Mouse (Mus musculus): ENCODE data around the gene Sec24d.
A peak's percentile ranks its signal among the peaks of the same experiment; 100 is the strongest.

The Sec24d gene

DNA sequence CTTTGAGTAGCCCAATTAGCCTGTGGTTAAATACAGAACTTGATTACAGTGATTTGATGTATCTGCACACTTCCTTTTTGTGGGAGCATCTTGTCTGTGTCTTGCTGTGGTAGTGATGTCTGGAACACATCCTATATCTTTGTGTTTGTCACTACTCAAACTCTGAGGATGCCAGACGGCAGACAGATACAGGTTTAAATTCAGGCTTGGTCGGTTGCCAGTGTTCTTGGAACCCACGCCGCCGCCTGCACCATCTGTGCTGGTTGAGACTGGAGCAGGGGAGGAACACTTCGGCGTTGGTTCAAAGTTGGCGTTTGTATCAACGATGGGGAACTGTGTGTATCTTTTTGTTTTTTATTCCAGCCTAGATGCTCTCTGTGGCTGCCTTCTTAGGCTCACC lies 31.0 kb downstream of the Sec24d start:
- DNase-seq (ENCODE audit: low read depth, low spot score) = no peak

DNA sequence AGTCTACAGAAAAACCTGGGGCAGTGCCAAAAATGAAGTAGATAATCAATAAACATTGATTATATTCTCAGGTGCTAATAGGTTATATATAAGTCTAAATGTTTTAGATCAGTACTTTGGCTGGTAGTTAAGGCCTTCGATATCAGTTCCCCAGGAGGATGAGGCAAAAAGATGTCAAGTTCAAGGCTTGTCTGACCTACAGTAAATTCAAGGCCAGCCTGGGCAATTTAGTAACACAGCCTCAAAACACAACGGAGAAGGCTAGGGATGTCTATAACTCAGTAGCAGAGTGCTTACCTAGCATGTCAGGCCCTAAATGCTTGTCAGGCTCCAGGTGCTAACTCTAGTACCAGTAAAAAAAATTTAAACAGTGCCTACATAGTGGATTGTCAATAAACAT lies 34.3 kb downstream of the Sec24d start:
- no peak for DNase-seq (ENCODE audit: low read depth, low spot score)

- DNase-seq (ENCODE audit: low read depth, low spot score) = no peak
Observed at GRCm38 (mm10) chr3:123305611-123306010, 38.4 kb downstream of the Sec24d start.

- no peak for DNase-seq (ENCODE audit: low read depth, low spot score)
Observed at GRCm38 (mm10) chr3:123307446-123307845, 40.2 kb downstream of the Sec24d start.

DNA sequence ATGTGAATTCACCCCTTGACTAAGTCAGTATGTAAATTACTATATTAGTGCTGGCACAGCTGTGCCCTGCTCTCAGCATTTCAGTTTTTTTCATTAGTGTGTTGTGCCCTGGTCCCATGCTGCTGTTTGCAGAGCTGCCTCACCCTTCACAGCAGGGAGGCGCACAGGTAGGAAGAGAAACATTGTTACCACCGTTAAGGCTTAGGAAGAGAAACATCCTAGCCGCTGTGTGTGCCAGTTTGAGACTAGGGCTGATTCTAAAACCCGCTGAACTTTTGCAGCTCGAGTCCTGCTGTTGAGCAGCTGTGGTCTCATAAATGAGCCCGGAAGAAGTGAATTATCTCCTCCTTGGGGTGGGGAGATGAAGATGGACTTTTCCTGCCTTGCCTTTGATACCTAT lies 41.9 kb downstream of the Sec24d start:
- no peak for DNase-seq (ENCODE audit: low read depth, low spot score)

DNA sequence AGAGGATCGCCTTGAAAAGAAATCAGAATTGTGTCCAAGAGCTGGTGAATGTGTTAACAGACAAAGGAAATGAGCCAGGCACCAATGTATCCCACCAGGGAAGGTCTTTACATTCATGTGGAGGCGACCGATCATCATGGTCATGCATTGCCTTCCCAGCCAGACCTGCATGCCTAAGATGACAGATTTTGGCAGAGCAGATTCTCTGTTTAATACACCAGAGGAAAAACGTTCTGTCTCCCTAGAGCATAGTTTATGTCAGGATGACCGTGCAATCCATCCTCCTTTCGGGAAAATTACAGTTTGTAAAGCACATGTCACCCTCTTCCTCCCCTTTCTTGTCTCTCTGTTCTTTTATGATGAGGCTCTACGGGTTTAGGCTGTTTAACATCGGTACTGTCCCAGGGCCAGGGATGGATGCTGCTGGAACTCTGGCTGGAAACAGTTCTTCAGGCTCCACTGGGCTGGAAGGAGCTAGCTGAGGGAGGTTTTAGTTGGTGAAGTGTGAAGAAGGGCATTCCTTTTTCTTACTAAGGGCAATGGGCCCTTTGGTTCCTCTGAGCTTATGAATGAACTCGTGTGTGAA lies 45.3 kb downstream of the Sec24d start:
- no peak for DNase-seq (ENCODE audit: low read depth, low spot score)

GRCm38 (mm10) chr3:123313477-123313876 lies 46.2 kb downstream of the Sec24d start:
- DNase-seq (ENCODE audit: low read depth, low spot score) = no peak

DNA sequence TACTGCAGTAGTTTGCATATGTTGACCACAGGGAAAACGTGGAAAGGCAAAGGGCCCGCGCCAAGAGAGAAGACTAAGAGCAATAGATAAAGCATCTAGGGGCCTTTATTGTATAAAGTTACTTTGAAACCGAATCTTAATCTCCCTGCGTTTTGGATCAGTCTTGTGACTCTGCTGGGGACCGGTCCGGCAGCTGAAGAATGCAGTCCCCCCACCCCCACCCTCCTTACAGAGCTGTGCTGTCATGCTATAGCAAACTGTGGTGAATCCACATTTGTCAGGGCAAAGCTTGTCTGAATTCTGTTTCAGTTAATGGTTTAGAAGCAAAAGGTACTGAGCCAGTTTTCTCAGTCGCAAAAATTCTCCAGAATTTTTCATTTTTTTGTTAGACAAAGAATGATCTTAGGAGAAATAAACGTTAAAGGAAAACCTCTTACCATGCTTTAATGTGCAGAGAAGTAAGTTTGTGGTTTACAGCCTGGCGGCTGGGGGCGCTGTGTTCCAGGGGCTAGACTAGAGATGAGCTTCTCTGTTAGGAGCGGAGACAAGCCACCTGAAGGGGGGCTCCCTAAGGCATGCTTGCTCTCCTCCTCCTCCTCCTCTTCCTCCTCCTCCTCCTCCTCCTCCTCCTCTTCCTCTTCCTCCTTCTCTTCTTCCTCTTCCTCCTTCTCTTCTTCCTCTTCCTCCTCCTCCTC lies 46.8 kb downstream of the Sec24d start:
- DNase-seq (ENCODE audit: low read depth, low spot score) = no peak

- no peak for DNase-seq (ENCODE audit: low read depth, low spot score)
Observed at GRCm38 (mm10) chr3:123316066-123316465, 48.8 kb downstream of the Sec24d start.

DNA sequence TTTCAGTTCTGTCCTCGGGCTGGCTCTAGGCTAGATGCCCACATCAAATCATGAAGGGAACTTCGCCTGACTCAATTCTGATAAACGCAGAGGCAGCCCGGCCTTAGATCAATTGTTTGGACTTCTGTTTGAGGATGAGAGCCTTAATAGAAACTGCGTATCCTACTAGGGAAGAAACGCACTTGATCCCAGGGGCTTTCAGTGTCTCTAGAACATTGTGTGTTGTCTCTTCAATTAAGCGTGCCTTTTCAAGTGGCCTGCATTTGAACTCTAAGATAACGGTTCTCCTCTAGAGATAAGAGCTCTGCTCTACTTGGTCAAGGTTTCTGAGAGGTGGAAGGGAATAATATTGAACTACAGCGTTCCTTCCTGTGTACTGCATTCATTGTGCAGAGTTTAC lies 49.8 kb downstream of the Sec24d start:
- no peak for DNase-seq (ENCODE audit: low read depth, low spot score)

GRCm38 (mm10) chr3:123320341-123320740 lies 53.1 kb downstream of the Sec24d start:
- DNase-seq (ENCODE audit: low read depth, low spot score) = no peak

DNA sequence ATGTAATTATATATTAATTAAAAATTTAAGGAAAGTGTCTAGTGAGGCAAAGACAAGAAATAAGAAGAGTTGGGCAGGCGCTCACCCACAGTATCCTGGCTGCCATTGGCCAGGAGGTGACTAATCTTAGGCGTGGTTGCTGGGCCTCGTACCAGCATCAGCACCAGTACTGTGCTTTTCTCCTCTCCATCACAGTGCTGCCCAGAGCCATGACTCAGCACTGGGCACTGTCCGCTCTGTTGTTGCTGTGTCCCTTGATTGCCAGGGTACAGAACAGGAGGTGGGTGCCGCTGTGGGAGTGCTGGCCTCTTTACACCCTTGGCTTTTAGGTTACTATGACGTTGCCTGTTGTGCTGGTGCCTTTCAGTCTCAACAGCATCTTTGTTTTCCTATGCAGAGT lies 54.4 kb downstream of the Sec24d start:
- DNase-seq (ENCODE audit: low read depth, low spot score) = peak; percentile 58

- peak; percentile 54 for DNase-seq (ENCODE audit: low read depth, low spot score)
Observed at GRCm38 (mm10) chr3:123322147-123322546, 54.9 kb downstream of the Sec24d start.

DNA sequence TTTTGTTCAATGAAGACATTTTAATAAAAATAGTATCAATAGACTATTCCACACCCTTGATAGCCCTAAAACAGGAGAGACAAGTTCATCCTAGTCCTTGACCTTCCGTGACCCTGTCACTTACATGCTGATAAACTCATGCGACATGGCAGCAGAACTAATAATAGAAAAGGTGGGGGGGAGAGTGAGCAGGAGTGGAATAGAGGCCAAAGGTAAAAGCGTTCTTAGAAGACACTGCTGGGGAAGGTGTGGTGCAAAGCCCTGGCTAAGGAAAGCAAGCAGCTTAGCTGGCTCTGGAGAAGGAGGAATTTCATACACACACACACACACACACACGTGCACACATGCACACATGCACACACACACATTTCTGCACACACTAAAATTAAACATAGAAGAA lies 57.1 kb downstream of the Sec24d start:
- peak; percentile 11 for DNase-seq (ENCODE audit: low read depth, low spot score)

DNA sequence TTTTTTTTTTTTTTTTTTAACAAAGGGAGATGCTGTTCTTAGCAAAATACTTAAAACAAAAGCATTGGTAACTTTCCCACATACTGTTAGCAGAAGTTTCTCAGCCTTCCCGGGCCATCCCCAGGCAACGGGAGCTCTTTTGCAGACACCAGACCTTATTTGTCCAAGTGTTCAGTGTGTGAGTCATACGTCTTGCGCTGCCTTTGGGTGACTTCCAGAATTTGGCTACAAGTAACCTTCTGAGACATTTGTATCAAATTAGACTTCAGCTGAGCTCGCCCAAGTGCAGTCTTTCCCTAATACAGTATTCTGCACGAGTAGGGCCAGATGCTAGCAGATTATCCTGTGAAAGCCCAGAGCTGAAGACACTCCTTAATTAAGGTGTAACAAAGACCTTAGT lies 62.0 kb downstream of the Sec24d start:
- peak; percentile 95 for DNase-seq (ENCODE audit: low read depth, low spot score)

DNA sequence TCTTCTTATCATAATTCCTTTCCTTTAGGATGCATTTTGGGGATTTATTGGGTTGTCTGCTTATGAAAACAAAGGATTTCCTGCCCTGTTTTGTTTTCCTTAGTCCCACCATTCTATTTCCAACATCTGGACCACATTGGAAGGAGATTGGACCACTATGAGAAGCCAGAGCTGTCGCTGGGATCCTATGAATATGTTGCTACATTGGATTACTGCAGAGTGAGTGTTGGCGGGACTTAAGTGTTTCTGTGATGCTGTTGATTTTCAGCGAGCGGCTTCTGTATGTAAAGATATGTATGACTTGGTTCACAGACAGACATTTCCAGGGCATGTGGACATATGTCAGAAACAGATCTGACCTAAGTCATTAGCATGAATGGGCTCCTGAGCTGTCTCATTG lies 63.0 kb downstream of the Sec24d start:
- no peak for DNase-seq (ENCODE audit: low read depth, low spot score)

DNA sequence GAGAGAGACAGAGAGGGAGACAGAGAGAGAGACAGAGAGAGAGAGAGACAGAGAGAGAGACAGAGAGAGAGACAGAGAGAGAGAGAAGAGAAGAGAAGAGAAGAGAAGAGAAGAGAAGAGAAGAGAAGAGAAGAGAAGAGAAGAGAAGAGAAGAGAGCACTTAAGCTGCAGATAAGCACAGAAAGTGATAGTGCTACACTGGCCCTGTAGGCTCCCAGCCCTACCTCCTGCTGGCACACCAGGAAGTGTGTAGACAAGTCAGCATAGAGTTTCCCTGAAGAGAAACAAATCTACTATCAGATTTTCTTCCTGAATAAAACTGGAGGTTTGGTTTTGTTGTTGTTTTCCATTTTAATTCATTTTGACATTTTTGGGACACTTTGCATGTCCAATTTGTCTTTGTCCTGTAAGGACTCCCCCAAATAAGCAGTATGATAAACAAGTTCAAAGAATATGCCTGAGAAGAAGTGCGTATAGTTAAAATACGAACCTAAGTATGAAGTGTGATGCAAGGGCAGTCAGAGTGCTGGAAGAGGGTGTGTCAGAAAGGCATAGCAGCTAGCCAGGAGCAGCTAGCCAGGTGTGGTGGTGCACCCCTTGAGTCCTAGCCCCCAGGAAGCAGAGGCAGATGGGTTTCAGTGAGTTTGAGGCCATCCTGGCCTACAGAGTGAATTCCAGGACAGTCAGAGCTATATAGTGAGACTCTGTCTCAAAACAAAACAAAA lies 65.2 kb downstream of the Sec24d start:
- no peak for DNase-seq (ENCODE audit: low read depth, low spot score)

GRCm38 (mm10) chr3:123333055-123333424 lies 65.8 kb downstream of the Sec24d start:
- DNase-seq (ENCODE audit: low read depth, low spot score) = no peak

GRCm38 (mm10) chr3:123334947-123335346 lies 67.7 kb downstream of the Sec24d start:
- DNase-seq (ENCODE audit: low read depth, low spot score) = no peak

DNA sequence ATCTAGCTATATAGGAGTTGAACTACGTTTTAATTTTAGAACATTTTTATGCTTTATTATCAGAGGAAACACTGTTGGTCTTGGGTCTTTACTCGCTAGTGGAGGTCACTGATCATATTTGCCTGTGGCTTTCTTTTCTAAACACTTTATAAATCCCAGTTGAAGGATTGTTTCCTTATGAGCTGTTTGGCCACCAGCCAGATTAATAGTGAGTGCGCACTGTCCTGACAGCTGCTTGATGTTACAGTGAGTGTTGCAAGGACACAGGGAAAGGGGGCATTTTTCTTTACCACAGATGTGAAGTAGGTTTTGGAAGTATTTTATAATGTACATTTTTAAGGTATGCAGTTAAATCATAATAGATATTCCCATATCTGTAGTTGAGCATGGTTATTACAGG lies 68.2 kb downstream of the Sec24d start:
- peak; percentile 44 for DNase-seq (ENCODE audit: low read depth, low spot score)

DNA sequence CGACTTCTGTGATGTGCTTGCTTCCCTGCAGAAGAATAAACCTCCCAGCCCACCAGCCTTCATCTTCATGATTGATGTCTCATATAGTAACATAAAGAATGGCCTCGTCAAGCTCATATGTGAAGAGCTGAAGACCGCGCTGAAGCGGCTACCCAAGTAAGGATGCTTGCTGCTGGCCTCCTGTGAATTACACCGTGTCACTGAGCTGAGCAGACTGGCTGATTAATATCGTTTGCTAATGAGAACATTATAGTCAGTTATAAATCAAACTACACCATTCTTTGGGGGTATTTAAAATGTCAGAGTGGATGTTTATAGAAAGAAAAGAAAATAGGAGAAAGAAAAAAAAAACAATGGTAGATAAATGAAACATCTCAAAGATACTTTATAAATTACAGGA lies 69.2 kb downstream of the Sec24d start:
- no peak for DNase-seq (ENCODE audit: low read depth, low spot score)

DNA sequence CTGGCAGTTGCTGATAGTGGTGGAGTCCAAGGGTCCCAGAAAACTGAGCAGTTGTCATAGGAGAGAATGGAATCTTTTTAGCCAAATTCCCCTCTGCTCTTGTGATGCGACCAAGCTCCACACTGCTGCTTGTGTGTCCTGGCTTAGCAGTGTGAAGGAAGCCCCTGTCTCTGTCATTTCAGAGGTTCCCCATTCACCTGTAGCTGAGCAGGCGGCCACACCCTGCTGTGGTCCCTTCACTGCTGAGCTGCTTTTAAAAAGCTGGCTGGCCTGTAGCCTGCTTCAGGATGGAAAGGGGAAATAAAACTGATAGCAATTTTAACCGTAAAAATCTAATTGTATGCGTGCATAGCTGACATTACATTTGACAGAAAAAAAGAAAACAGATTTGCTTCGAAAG lies 69.7 kb downstream of the Sec24d start:
- DNase-seq (ENCODE audit: low read depth, low spot score) = no peak

DNA sequence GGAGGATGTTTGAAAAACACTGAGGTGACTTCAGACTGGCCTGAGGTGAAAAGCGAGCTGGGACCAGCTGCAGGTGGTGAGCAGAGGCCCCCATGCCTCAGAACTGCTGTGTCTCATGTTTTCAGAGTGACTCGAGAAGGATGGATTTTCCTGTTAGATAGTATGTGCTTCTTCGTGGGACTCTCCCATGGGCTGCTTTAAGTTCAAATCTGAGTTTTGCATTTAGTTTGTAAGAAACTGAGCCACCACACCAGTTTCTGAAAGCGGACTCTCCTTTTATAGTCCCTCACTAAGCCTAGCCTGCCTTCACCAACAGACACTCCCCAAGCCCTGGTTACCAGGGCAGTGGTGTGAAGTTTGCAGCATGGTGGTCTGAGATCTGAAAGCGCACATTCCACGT lies 70.6 kb downstream of the Sec24d start:
- no peak for DNase-seq (ENCODE audit: low read depth, low spot score)
